Mouse (Mus musculus) hindbrain, embryonic 15.5 days (tissue): ENCODE results near the gene Galr3. TPM values are rescaled to one million over a fixed set of nuclear protein-coding genes. Genes with fewer than 3 reads are reported as not detected.

Experiments used
- ATAC-seq: fragments of 200-750 bp; cut with Nextera tagmentation; 2 replicates; pipeline ENCODE4 v1.8.0; 2017; ENCODE audit warnings: low read depth, moderate number of reproducible peaks, moderate TSS enrichment; ENCODE audit not compliant: low FRiP score
- H3K27ac ChIP-seq: fragments of 300-500 bp; sonication (generic); replicated peaks from 2 replicates; pipeline ENCODE4 v1.5.1; 2015; ENCODE audit warnings: mild to moderate bottlenecking, inconsistent platforms
- H3K27me3 ChIP-seq: fragments of 300-500 bp; sonication (generic); 2 replicates; pipeline ENCODE4 v1.6.1; 2015; ENCODE audit warnings: control low read depth, inconsistent platforms
- H3K36me3 ChIP-seq: fragments of 300-500 bp; sonication (generic); 2 replicates; pipeline ENCODE4 v1.6.1; 2015; ENCODE audit warnings: control low read depth, inconsistent platforms
- H3K4me1 ChIP-seq: fragments of 300-500 bp; sonication (generic); replicated peaks from 2 replicates; pipeline ENCODE4 v1.6.1; 2015; ENCODE audit warnings: control low read depth, inconsistent platforms
- H3K4me2 ChIP-seq: fragments of 300-500 bp; sonication (generic); 2 replicates; pipeline ENCODE4 v1.6.1; 2015; ENCODE audit warnings: moderate library complexity, mild to moderate bottlenecking, inconsistent platforms
- H3K4me3 ChIP-seq: fragments of 300-500 bp; sonication (generic); 2 replicates; pipeline ENCODE4 v1.5.1; 2015; ENCODE audit warnings: mild to moderate bottlenecking, inconsistent platforms
- H3K9ac ChIP-seq: fragments of 300-500 bp; sonication (generic); 2 replicates; pipeline ENCODE4 v1.6.1; 2015; ENCODE audit warnings: inconsistent platforms
- H3K9me3 ChIP-seq: fragments of 300-500 bp; sonication (generic); 2 replicates; pipeline ENCODE4 v1.6.1; 2016; ENCODE audit warnings: control low read depth, inconsistent platforms
- WGBS: fragments of 180-500 bp; shearing (Covaris S2); methylation state at CpG from one replicate; pipeline ENCODE4 v1.1.7; 2015; 5-methylcytosine and 5-hydroxymethylcytosine counted together
- microRNA-seq: library from miRNA; unstranded; fragments of <30 nt; microRNA quantifications from one replicate; pipeline ENCODE4, GENCODE M21; 2016
- polyA plus RNA-seq: library from polyadenylated mRNA; unstranded; fragments of >200 nt; fragmentation: Nextera tagmentation; extraction: Ambion mirVana; gene quantifications from 2 replicates; pipeline ENCODE4 v1.2.1, GENCODE M21; 2015

Gene Galr3
- polyA plus RNA-seq, 1 experiment from 2014 or later, result 0.13 TPM

- 90% methylated on average over 6 of the region's 6 CpGs for WGBS
- ATAC-seq, result no peak
- Histone ChIP-seq H3K36me3 (peaks cover 73% of the 10 kb centered on the region), H3K9ac (no peak overlapping the region), H3K4me3 (no peak overlapping the region), H3K27me3 (no peaks in the 10 kb centered on the region), H3K27ac (no peak overlapping the region), H3K4me1 (no peaks in the 10 kb centered on the region), H3K9me3 (no peaks in the 10 kb centered on the region), H3K4me2 (no peak overlapping the region)
These were observed 50.6 kb downstream of the Galr3 start for GRCm38 (mm10) chr15:79092284-79092683.

Small RNAs within 50 kb of the gene (microRNA-seq; reads per million reads assigned to microRNA genes)
- 2.2 reads per million, percentile 3 among the genes with 10 or more reads in this experiment for gene Mir6956

Other genes with a start within 250 kb of the Galr3 start
- gene Card10, start 238.8 kb upstream of the Galr3 start, polyA plus RNA-seq, result 2.4 and 2.6 TPM in 2 replicates
- gene Cdc42ep1, start 199.3 kb upstream of the Galr3 start, polyA plus RNA-seq, result 14.7 and 15.5 TPM in 2 replicates
- gene Lgals2, start 186.4 kb upstream of the Galr3 start, polyA plus RNA-seq, result 0.68 TPM in 1 of 2 replicates, not detected in the other
- gene Gga1, start 164.7 kb upstream of the Galr3 start, polyA plus RNA-seq, result 44.7 and 51.9 TPM in 2 replicates
- gene Gm49510, start 142.2 kb upstream of the Galr3 start, polyA plus RNA-seq, result not detected in 2 replicates
- 4.2 and 4.5 TPM in 2 replicates for gene Sh3bp1, start 142.1 kb upstream of the Galr3 start, polyA plus RNA-seq
- 96.1 and 110 TPM in 2 replicates for gene Pdxp, start 128.0 kb upstream of the Galr3 start, polyA plus RNA-seq
- gene Lgals1, start 115.2 kb upstream of the Galr3 start, polyA plus RNA-seq, result 113 and 134 TPM in 2 replicates
- gene Nol12, start 107.0 kb upstream of the Galr3 start, polyA plus RNA-seq, result 57.3 and 69.1 TPM in 2 replicates
- 42.7 and 43.3 TPM in 2 replicates for gene Triobp, start 94.2 kb upstream of the Galr3 start, polyA plus RNA-seq
- gene H1f0, start 13.4 kb upstream of the Galr3 start, polyA plus RNA-seq, result 214 and 226 TPM in 2 replicates
- 56.0 and 59.7 TPM in 2 replicates for gene Ankrd54, start 21.0 kb downstream of the Galr3 start, polyA plus RNA-seq
- 167 and 177 TPM in 2 replicates for gene Eif3l, start 33.3 kb downstream of the Galr3 start, polyA plus RNA-seq
- 12.4 and 15.0 TPM in 2 replicates for gene Micall1, start 67.0 kb downstream of the Galr3 start, polyA plus RNA-seq
- 253 and 258 TPM in 2 replicates for gene Polr2f, start 99.1 kb downstream of the Galr3 start, polyA plus RNA-seq
- gene 1700088E04Rik, start 99.4 kb downstream of the Galr3 start, polyA plus RNA-seq, result 17.2 and 22.0 TPM in 2 replicates
- gene Sox10, start 123.4 kb downstream of the Galr3 start, polyA plus RNA-seq, result 8.2 and 8.9 TPM in 2 replicates
- gene Pick1, start 187.3 kb downstream of the Galr3 start, polyA plus RNA-seq, result 88.6 and 93.2 TPM in 2 replicates
- gene Gm49486, start 187.5 kb downstream of the Galr3 start, polyA plus RNA-seq, result 1.0 and 1.4 TPM in 2 replicates
- 1.00 and 1.2 TPM in 2 replicates for gene Slc16a8, start 212.9 kb downstream of the Galr3 start, polyA plus RNA-seq
- 3.7 and 4.0 TPM in 2 replicates for gene Baiap2l2, start 243.7 kb downstream of the Galr3 start, polyA plus RNA-seq